Mouse (Mus musculus) thymus, adult 2 months (tissue): Measurements from ENCODE around the gene Sv2b. TPM values are rescaled to one million over a fixed set of nuclear protein-coding genes. Genes with fewer than 3 reads are reported as not detected.
"Not testable (repeated sequence)": the region's sequence is repeated elsewhere in the genome, so short reads cannot be mapped to it uniquely, and the experiment has no call there.

Experiments used
- DNase-seq: peaks from one replicate; pipeline ENCODE4 v3.0.0; 2021
- H3K27ac ChIP-seq: fragments of 200-500 bp; 2 replicates; pipeline ENCODE4 v1.5.1; 2012; ENCODE audit warnings: low read length, control low read depth; ENCODE audit not compliant: control insufficient read depth, insufficient read depth
- H3K27me3 ChIP-seq: fragments of 200-500 bp; 2 replicates; pipeline ENCODE4 v1.6.1; 2012; ENCODE audit warnings: mild to moderate bottlenecking, low read length, moderate library complexity, mixed read lengths; ENCODE audit not compliant: control insufficient read depth, insufficient read depth
- H3K36me3 ChIP-seq: fragments of 200-500 bp; 2 replicates; pipeline ENCODE4 v1.6.1; 2012; ENCODE audit warnings: mild to moderate bottlenecking, low read length, moderate library complexity; ENCODE audit not compliant: control insufficient read depth, insufficient read depth
- H3K4me1 ChIP-seq: fragments of 200-500 bp; replicated peaks from 2 replicates; pipeline ENCODE4 v1.6.1; 2012; ENCODE audit warnings: low read length; ENCODE audit not compliant: control insufficient read depth, insufficient read depth
- H3K4me3 ChIP-seq: fragments of 200-500 bp; 2 replicates; pipeline ENCODE4 v1.5.1; 2012; ENCODE audit warnings: mild to moderate bottlenecking, low read length, control low read depth, moderate library complexity; ENCODE audit not compliant: control insufficient read depth, insufficient read depth
- CTCF ChIP-seq: fragments of 200-500 bp; IDR thresholded peaks from 2 replicates; pipeline ENCODE4 v1.5.1; 2012; ENCODE audit warnings: mild to moderate bottlenecking, control low read depth, low read length, moderate library complexity, borderline replicate concordance; ENCODE audit not compliant: control insufficient read depth, poor library complexity, insufficient read depth; ENCODE audit errors: extremely low read depth
- POLR2A ChIP-seq: fragments of 200-500 bp; IDR thresholded peaks from 2 replicates; pipeline ENCODE4 v1.6.1; 2012; ENCODE audit warnings: mild to moderate bottlenecking, low read length, control low read depth, moderate library complexity; ENCODE audit not compliant: control insufficient read depth, poor library complexity, insufficient read depth; ENCODE audit errors: extremely low read depth
- WGBS: fragments of 180-500 bp; shearing (Covaris S2); methylation state at CpG from one replicate; pipeline ENCODE4 v1.1.7; 2018; 5-methylcytosine and 5-hydroxymethylcytosine counted together
- polyA plus RNA-seq: library from polyadenylated mRNA; depleted of rRNA; stranded (reverse); fragments of >200 nt; gene quantifications from 2 replicates; pipeline ENCODE4 v1.2.3, GENCODE M21; 2012

The Sv2b gene
- polyA plus RNA-seq, 1 experiment: 0.94 TPM

DNA sequence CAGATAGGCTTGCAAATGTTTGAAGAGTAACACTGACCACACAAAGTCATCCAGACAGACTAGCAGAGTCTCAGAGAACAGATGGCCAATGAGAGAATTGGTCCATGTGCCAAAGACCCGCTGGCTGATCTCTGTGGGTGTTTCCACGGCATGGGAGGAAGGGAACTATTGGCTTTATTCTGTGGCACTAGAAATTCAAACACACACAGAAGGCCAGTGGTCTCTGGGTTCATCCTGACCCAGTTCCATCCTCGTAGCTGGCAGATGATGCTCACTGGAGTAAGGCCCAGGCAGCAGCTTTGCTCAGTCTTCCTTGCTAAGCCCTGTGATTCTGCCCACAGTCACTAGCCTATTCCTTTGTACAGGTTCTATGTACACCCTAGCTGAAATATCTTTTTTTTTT lies 20.7 kb upstream of the Sv2b start:
- TF ChIP-seq POLR2A: no peak
- no peak for TF ChIP-seq CTCF
- H3K36me3 ChIP-seq: no peaks in the 10 kb centered on the region
- WGBS: 94% methylated on average over 3 of the region's 3 CpGs
- no peaks in the 10 kb centered on the region for H3K4me1 ChIP-seq
- H3K27me3 ChIP-seq: no peaks in the 10 kb centered on the region
- H3K4me3 ChIP-seq: no peak overlapping the region
- DNase-seq: no peak
- no peak overlapping the region for H3K27ac ChIP-seq

DNA sequence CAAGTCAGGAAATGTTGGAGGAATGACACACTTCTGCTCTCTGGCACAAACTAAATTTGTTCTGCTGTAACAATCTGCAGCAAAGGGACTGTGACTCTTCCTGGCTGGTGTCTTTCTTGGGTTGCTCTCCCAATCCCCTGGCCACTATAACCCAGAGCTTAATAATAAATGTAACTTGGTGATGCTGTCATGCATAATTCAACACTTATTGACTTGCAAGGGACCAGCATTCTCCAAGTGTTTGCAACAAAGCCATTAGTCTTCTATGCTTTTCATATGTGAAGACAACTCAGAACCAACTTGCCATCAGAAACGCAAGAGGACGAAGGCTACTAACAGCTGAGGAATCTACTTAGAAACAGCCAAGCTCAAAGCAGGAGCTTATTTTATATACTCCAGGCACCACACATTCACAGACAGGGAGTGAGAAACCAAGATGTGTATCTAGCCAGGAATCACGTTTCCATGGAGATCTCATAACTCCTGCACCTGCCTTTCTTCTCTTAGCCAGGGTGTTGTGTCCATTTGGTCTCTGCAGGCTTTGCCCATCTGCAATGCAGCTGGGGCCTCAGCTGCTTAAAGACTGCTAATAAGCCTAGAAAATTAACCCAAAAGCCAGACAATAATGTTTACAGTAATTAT lies 19.8 kb upstream of the Sv2b start:
- Histone ChIP-seq H3K27me3 (no peaks in the 10 kb centered on the region), H3K36me3 (no peaks in the 10 kb centered on the region), H3K27ac (no peak overlapping the region), H3K4me1 (no peaks in the 10 kb centered on the region), H3K4me3 (no peak overlapping the region)
- TF ChIP-seq CTCF (no peak), POLR2A (no peak)
- 85% methylated on average over 3 of the region's 3 CpGs for WGBS
- DNase-seq: no peak

DNA sequence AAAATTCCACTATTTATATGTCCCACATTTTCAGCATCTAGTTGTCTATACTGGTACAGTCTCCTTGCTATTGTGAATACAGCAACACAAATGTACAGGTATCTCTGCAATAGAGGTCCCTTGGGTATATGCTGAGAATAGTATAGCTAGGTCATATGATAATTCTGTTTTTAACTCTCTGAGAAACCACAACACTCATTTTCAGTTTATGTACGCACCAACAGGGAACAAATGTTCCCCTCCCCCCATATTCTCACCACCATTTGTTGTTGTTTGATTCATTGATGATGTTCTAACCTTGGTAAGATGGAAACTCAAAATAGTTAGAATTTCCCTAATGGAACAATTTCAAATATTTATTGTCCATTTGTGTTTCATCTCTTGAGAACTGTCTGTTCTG lies 16.2 kb upstream of the Sv2b start:
- H3K27me3 ChIP-seq: no peaks in the 10 kb centered on the region
- no peak overlapping the region for H3K4me3 ChIP-seq
- H3K36me3 ChIP-seq: no peaks in the 10 kb centered on the region
- no peak overlapping the region for H3K27ac ChIP-seq
- no peak for TF ChIP-seq CTCF
- no peak for TF ChIP-seq POLR2A
- WGBS: 64% methylated on average over 1 of the region's 1 CpGs
- no peak for DNase-seq
- H3K4me1 ChIP-seq: no peaks in the 10 kb centered on the region

DNA sequence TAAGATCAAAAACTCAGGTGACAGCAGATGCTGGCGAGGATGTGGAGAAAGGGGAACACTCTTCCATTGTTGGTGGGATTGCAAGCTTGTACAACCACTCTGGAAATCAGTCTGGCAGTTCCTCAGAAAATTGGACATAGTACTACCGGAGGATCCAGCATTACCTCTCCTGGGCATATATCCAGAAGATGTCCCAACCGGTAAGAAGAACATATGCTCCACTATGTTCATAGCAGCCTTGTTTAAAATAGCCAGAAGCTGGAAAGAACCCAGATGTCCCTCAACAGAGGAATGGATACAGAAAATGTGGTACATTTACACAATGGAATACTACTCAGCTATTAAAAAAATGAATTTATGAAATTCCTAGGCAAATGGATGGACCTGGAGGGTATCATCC lies 13.7 kb upstream of the Sv2b start:
- WGBS: 91% methylated on average over 3 of the region's 3 CpGs
- not testable (repeated sequence) for H3K27ac ChIP-seq, H3K27me3 ChIP-seq, H3K36me3 ChIP-seq, H3K4me1 ChIP-seq, H3K4me3 ChIP-seq, DNase-seq

- no peak overlapping the region for H3K27ac ChIP-seq
- H3K4me3 ChIP-seq: no peak overlapping the region
- no peak for TF ChIP-seq POLR2A
- no peak for TF ChIP-seq CTCF
These were observed 10.9 kb upstream of the Sv2b start for GRCm38 (mm10) chr7:75320009-75320408.

GRCm38 (mm10) chr7:75318320-75318719 lies 9.3 kb upstream of the Sv2b start:
- H3K4me1 ChIP-seq: no peaks in the 10 kb centered on the region
- H3K4me3 ChIP-seq: no peak overlapping the region
- 94% methylated on average over 1 of the region's 1 CpGs for WGBS
- H3K36me3 ChIP-seq: no peaks in the 10 kb centered on the region
- no peak for DNase-seq
- TF ChIP-seq POLR2A: no peak
- no peak for TF ChIP-seq CTCF
- no peak overlapping the region for H3K27ac ChIP-seq
- H3K27me3 ChIP-seq: no peaks in the 10 kb centered on the region

More at GRCm38 (mm10) chr7:75320009-75320408, 10.9 kb upstream of the Sv2b start:
- Histone ChIP-seq H3K27me3 (no peaks in the 10 kb centered on the region), H3K36me3 (no peaks in the 10 kb centered on the region), H3K4me1 (no peaks in the 10 kb centered on the region)
- no peak for DNase-seq

- no peaks in the 10 kb centered on the region for H3K36me3 ChIP-seq
- no peak for DNase-seq
- WGBS: 93% methylated on average over 5 of the region's 5 CpGs
These were observed 5.8 kb upstream of the Sv2b start for GRCm38 (mm10) chr7:75314873-75315272.

More at GRCm38 (mm10) chr7:75314873-75315272, 5.8 kb upstream of the Sv2b start:
- no peak overlapping the region for H3K4me3 ChIP-seq
- TF ChIP-seq CTCF (no peak), POLR2A (no peak)
- H3K4me1 ChIP-seq: no peaks in the 10 kb centered on the region
- H3K27me3 ChIP-seq: no peaks in the 10 kb centered on the region
- no peak overlapping the region for H3K27ac ChIP-seq
